Mouse (Mus musculus) splenic B cell, adult 2 months (primary cell): ENCODE results near the gene Dusp14.
A peak's percentile ranks its signal among the peaks of the same experiment; 100 is the strongest.

Experiments used
- DNase-seq: peaks from one replicate; pipeline ENCODE4 v3.0.0-alpha.2; 2011; ENCODE audit warnings: low read depth, low spot score
- H3K27me3 ChIP-seq: 2 replicates; pipeline ENCODE4 v1.6.1; 2012; ENCODE audit warnings: mild to moderate bottlenecking, low read length, moderate library complexity, mixed read lengths; ENCODE audit not compliant: control insufficient read depth, poor library complexity, insufficient read depth, severe bottlenecking
- H3K36me3 ChIP-seq: 2 replicates; pipeline ENCODE4 v1.6.1; 2012; ENCODE audit warnings: mild to moderate bottlenecking, low read length, moderate library complexity, mixed read lengths; ENCODE audit not compliant: control insufficient read depth, poor library complexity, insufficient read depth, severe bottlenecking

Gene Dusp14

DNA sequence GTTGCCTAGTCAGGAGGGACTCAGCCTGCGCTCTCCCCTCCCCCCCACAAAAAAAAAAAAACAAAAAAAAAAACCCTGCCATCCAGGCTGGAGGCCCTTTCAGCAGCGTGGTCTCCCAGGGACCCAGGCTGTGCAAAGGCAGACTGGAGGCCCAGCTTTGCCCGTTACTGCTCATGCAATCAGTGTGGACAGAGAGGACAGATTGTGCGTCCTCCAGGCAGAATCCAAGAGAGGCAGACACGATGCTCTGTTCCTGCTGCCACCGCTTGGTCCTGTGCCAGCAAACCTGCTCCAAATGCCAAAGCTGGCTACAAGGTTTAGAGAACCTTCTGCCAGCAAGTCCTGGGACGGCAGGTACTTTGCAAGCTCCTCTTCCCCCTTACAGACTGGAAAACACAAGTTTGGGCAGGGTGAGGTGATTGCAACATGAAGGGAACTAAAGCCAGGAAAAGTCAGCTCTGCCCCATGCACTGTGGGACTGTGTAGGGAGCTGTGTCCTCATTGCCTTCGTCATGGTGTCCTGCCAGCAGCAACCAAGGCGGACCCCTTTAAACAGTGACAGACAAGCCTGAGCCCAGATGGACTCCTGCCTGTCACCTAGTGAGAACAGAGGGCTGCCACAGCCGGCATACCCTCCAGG, 15.4 kb downstream of the Dusp14 start:
- no peak for DNase-seq
- H3K36me3 ChIP-seq, result no peaks in the 10 kb centered on the region
- H3K27me3 ChIP-seq, result no peaks in the 10 kb centered on the region

DNA sequence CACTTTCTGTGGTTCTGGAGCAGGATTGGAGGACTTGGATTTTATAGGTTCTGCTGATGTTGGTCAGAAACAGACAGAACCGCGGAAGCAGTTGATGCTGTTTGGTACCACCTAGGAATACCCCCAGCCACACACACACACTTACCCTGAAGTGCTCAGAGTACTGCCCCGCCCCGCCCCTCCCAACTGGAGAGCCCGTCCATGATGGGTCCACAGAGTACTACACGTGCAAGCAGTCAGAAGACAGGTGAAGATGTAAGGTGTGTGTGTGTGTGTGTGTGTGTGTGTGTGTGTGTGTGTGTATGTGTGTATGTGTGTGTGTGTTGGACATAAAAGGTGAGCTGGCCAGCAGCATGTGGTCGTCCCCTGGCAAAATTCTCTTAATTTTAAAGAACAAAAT, 16.0 kb downstream of the Dusp14 start:
- H3K27me3 ChIP-seq, result no peaks in the 10 kb centered on the region
- DNase-seq, result no peak

DNA sequence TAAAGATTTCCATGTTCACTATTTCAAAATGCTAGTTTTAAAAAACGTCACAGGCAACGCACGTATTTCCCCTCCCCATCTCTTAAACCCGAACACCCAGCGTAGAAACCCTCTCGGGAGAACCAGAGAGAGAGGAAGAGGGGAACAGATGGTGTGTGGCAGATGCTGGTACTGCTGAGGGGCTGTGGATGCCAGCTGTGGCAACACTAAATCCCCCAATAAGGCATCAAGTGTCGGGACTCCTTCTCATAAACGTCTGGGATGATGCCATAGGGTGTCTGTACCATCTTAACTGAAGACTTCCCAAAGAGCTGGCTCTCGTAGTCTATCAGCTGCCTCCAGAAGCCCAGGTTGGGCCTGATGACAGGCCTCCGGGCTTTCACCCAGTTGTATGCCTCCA, 20.6 kb downstream of the Dusp14 start:
- Histone ChIP-seq H3K27me3 (no peaks in the 10 kb centered on the region), H3K36me3 (no peaks in the 10 kb centered on the region; the same call in 1 of the 2 replicates)
- no peak for DNase-seq

More for the DNA sequence above, 16.0 kb downstream of the Dusp14 start:
- H3K36me3 ChIP-seq, result no peaks in the 10 kb centered on the region

DNA sequence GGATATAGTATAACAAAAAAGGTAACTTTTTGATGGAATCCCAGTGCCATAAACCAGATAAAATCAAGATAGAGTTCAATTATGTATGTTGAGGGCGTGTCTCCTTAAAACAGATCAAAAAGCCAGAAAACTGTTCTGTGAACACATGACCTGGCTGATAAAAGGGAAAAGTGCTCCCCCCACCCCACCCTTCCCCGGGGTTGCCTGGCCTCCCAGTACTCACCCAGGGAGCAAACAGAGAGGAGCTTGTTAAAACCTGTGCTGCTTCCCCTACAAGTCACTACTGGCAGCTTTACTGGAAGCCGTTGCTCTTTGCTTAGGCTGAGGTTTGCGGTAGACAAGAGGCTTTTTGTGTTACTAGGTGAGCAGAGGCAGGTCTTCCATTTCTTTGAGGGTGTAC, 21.8 kb downstream of the Dusp14 start:
- peaks cover 2% of the 10 kb centered on the region; the same call in 1 of the 2 replicates for H3K36me3 ChIP-seq
- no peak for DNase-seq
- H3K27me3 ChIP-seq, result no peaks in the 10 kb centered on the region

DNA sequence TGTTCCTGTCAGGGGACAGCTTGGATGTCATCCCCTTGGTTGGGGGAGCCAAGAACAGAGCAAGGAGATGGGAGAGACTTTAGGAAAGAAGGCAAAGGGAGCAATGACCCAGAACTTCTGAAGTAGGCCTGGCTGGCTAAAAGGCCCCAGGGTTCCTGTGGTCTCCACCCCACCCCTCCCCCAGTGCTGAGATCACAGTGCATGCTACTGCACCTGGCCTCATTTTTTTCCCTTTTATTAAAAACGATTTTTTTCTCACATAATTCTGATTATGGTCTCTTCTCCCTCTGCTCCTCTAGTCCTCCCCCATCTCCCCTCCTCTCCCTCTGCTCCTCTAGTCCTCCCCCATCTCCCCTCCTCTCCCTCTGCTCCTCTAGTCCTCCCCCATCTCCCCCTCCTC, 24.1 kb downstream of the Dusp14 start:
- no peak for DNase-seq
- no peaks in the 10 kb centered on the region for H3K27me3 ChIP-seq
- peaks cover 6% of the 10 kb centered on the region for H3K36me3 ChIP-seq

DNA sequence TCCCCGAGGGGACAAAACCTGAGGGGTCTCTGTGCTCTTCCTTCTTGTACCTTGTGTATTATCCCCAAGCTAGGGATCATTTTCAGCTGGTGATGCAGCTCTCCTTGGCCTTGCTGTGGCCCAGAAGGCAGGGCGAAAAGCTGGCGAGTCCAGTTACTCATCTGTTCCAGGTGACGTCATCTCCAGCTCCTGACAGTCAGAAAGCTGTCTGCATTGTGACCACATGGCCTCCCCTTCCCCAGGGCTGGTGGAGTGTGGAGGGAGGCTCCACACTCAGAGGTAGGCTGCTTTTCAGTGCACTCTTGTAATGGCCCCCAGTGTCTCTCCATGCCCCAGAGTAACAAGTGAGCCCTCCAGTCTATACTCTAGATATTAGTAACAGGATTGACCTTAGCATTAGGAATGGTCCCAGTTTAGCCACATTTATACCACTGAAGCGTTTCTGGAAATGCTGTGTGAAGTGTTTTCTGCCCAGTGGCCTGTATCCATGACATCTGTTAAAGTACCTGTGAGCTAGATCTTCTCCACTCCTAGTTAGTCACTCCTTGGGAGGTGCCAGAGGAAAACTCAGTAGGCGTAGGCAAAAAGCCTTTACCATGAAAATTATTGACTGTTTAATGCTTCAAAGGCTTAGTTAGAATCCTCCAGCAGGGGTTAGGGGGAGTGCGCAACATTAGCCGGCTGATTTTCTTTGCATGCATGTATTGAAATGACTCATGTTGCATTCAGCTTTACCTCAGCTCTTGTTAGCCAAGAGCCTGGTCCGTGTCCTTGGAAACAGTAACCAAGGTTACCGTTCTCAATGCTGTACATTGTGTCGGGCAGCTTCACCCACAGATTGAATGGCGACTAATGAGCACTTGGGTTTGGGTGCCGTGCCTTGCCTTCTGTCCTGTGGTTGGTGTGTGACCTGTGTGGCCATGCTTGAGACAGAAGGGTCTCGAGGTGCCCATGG, 26.0 kb downstream of the Dusp14 start:
- Histone ChIP-seq H3K36me3 (peaks cover 7% of the 10 kb centered on the region), H3K27me3 (no peaks in the 10 kb centered on the region)
- DNase-seq, result no peak

DNA sequence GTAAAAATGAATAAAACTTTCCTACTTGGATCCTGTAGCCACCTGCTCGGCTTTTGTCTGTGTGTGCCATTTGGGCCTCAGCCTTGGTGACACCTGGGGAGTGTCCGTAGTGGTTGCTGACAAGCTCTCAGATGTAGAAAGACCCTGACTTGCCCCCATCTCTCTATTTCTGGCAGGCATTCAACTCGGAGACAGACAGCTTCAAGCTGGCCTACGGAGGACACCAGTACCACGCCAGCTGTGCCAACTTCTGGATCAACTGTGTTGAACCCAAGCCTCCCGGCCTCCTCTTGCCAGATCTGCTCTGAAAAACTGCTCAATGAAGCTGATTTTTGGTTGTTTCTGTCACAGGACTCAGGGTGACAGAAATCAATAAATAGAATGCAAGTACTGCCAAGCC, 28.4 kb downstream of the Dusp14 start:
- H3K36me3 ChIP-seq, result peaks cover 10% of the 10 kb centered on the region
- H3K27me3 ChIP-seq, result no peaks in the 10 kb centered on the region
- DNase-seq, result no peak

DNA sequence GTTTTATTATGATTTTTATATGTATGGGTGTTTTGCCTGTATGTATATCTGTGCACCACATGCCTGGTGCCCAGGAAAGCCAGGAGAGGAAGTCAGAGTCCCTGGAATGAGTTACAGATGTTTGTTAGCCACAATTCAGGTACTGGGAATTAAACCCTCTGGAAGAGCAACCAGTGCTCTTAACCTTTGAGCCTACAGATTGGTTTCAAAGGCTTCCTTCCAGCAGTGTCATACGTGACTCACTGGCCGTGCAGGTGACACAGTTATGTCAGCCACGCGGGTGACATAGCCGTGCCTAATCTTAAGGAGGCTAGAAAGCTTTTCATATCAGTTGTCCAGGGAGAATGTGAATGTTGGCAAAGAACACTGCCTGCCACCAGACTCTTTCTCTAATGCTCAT, 35.4 kb downstream of the Dusp14 start:
- Histone ChIP-seq H3K36me3 (peaks cover 11% of the 10 kb centered on the region; the same call in 1 of the 2 replicates), H3K27me3 (no peaks in the 10 kb centered on the region)
- DNase-seq, result no peak

DNA sequence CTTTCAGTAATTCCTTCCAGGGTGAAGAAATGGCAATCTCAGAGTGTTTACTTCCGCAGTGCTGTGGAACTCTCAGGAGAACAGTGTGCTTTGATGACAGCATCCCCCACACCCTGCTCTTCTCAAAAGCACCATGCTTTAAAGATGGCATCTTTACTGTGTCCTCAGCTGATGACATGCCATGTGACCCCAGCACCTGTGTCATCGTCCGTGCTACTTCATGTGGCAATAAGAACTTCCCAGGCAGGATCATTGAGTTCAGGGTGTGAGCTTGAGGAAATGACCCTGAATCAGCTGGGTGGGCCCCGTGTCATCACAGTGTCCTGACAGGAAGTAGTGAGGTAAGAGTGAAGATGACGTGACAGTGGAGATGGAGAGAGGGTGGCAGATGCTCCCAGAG, 36.5 kb downstream of the Dusp14 start:
- H3K27me3 ChIP-seq, result no peaks in the 10 kb centered on the region
- peaks cover 13% of the 10 kb centered on the region; the same call in 1 of the 2 replicates for H3K36me3 ChIP-seq
- DNase-seq, result peak; percentile 5

DNA sequence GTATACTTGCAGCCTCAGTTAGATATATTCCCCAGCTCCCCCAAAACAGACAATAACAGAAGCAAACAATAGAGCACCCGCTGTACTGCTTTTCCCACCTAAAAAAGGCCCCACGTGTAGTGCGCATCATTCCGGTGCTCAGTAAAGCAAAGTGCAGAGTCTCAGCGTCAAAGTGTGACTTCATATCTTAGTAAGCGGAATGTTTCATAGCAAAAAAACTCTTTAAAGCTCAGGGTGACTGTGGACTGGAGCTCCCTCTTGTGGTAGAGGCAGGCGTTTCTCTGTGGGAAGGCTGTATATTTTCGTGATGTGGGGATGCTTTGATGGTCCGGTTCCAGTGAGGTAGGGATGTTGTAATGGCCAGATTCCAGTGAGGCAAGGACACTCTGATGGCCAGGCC, 37.1 kb downstream of the Dusp14 start:
- DNase-seq, result peak; percentile 52
- Histone ChIP-seq H3K27me3 (no peaks in the 10 kb centered on the region), H3K36me3 (peaks cover 15% of the 10 kb centered on the region; the same call in 1 of the 2 replicates)

DNA sequence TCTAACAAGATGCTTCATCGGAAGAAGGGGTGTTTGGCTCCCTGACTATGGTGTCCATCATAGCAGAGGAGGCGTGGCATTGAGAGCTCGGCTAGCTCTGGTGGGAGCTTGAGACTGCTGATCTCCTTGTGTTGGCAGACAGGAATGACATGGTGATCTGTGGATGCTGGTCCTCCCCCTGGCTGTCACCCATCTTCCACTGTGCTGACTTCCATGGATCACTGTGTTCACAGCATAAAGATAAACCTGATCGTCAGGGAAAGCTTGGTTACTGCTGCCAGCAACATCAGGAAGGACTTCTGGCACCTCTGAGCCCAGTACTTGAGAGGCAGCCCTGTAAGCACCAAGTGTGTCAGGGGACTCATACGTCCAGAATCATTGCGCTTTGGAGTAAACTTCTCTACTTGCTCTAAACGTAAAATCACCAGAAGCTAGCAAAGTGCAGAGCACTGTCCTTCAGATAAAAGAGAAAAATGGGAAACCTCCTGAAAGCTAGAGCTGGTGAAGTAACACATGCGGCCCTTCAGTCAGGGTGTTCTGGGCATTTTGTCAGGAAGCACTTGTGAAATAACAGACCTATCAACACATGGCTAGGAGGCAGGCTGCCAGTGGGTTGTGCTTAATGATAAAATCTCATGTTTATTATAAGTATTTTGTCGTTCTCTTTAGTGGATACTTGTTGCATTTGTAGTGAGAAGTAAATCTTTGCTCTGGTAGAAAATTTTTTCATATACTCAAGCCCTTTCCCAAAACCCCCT, 40.6 kb downstream of the Dusp14 start:
- H3K36me3 ChIP-seq, result peaks cover 33% of the 10 kb centered on the region
- no peak for DNase-seq

DNA sequence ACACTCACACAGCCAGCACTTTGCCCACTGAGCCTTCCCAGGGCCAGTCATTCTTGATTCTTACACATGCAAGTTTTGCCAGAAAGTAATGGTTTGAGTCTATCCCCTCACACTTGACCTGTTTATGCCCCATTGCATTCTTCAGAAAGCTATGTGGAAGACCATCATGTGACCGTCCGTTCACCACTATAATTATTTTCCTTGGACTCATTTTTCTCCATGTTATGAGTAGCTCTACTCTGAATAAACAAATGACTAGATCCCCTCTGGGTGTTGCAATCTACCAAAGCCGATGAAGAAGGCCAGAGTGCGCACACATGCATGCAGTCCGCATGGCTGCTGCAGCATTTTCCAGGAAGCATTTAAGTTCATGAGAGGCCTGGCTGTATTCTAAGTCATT, 41.8 kb downstream of the Dusp14 start:
- no peaks in the 10 kb centered on the region for H3K27me3 ChIP-seq
- H3K36me3 ChIP-seq, result peaks cover 41% of the 10 kb centered on the region
- DNase-seq, result no peak

More for the DNA sequence above, 40.6 kb downstream of the Dusp14 start:
- no peaks in the 10 kb centered on the region for H3K27me3 ChIP-seq

DNA sequence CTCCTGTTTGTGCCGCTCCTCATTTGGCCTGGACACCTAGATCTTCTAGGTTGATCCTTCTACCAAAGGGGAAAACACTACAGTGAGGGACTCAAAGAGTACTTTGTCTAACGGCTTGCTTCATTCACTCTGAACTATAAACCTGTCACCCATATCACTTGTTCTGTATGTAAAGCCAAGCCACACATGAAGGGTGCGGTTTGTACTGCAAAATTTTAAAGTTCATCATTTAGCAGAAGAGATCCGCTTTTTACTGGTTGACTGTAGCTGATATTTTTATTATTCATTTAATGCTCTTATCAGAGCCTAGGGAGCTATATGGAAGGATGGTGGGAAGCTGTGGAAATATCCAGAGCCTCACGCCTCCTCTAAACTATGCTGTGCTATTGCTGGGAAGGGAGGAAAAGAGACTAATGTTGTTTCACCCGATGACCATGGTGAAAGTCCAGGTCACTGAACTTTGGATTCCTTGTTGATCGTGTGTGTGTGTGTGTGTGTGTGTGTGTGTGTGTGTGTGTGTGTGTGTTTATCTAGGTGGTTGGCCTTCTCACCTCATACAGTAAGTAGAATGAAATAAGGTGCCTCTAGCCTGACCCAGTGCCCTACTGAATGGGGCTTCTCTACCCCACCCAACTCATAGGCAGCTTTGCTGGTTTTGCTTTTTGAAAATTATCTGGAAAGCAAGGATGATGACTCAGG, 52.1 kb downstream of the Dusp14 start:
- no peak for DNase-seq
- Histone ChIP-seq H3K27me3 (no peaks in the 10 kb centered on the region), H3K36me3 (peaks cover 9% of the 10 kb centered on the region)

DNA sequence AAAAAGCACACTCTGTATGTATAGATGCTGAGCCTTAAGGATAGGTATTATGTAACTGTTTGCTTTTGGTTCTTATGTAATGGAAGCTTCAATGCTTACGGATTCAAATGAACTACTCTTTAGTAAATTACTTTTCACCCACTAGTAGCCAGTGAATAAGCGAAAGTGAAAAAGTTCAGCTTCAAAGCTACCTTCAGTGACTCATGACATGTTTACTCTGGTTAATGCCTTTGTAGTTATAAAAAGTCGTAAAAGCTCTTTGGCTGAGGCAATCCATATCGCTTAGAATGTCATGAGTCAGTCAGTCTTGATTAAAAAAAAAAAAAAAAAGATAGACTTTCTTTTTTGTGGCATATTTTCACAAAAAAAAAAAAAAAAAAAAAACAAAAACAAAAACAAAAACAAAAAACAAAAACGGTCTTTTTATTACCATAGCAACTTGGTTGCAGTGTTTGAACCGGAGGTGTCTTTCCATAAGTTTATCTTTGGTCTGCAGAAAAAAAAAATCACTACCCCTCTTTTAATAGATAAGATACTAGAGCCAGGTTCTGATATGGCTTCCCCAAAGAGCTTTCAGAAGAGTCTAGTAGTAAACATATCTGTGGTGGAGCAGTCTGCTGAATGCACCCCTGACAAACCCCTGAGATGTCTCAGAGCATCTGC, 52.8 kb downstream of the Dusp14 start:
- Histone ChIP-seq H3K27me3 (no peaks in the 10 kb centered on the region), H3K36me3 (peaks cover 9% of the 10 kb centered on the region)
- no peak for DNase-seq
